Mouse (Mus musculus) R1 (cell line): ENCODE measurements around the gene Rps16.

Experiments used
- DNase-seq: peaks from one replicate; pipeline ENCODE4 v3.0.0-alpha.2; 2018; ENCODE audit warnings: low read depth, low spot score

Gene Rps16

DNA sequence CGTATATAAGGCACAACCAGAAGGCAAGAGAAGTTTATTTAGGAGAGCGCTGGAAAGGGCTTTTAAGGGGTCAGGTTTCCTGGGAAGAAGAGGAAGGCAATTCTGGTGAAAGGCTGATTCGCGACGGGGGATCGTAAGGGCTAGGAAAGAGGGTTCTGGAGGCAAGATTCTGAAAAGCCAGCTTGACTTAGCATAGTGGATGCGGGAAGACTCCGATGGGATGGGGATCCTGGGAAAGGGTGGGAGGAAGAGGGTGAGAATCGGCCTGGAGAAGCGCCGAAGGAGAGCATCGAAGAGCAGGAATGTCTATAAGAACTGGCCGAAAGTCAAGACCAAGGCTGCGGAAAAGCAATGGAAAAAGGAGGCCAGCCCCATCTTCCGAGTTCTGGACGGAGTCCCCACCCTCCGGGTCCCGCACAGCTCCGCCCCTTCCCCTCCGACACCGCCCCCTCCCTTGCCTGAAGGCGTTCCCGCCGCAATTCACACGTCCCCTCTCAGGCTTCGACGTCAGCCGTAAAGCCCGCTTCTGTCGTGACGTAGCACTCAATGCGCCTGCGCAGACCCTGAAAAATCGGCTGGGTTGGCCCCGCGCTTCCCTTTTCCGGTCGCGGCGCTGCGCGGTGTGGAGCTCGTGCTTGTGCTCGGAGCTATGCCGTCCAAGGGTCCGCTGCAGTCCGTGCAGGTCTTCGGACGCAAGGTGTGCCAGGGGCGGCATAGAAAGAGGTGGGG lies at the start of gene Rps16:
TSS of gene Rps16 (plus strand) at position 498 of the 729 bp plus-strand sequence.
- peak; percentile 97 for DNase-seq

DNA sequence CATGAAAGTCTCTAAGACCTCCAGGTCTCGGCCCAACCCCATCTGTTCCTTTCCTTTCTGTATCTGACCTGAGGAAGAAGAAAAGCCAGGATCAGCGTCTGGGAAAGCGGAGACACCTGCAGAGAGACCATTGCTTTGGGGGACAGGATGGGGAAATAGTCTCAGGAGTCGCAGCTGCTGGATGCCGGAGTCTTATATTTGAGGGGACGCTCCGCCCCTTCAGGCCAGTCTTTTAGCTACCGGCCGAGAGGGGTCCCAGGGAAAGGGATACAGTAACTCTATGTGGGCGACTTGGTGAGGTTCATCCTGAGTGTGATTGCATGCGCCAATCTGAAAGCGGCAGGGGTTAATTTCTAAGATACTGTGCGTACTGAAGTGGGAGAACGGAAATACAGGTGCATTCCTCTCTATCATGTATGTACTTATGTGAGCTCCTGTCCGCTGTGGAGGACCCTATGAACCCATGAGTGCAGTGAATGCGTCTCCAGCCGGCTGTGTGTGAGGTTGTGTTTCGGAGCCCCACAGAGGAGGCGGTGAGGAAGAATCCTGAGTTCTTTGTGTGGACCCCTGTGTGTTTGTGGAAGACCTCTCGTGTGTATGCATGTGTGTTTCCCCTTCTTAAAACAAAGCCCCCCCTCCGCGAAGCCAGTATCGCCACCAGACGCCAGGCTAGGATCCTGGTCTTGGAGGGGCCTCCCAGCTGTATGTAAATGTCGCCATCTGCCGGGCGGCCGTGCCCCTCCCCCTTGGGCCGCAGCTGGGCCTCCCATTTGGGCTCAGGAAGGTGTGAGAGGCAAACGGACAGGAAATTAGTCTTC lies 48.6 kb upstream of the Rps16 start, which contains the start of gene Dll3:
TSS of gene Dll3 (minus strand) at position 623 of the 818 bp plus-strand sequence.
- DNase-seq, result peak; percentile 68

DNA sequence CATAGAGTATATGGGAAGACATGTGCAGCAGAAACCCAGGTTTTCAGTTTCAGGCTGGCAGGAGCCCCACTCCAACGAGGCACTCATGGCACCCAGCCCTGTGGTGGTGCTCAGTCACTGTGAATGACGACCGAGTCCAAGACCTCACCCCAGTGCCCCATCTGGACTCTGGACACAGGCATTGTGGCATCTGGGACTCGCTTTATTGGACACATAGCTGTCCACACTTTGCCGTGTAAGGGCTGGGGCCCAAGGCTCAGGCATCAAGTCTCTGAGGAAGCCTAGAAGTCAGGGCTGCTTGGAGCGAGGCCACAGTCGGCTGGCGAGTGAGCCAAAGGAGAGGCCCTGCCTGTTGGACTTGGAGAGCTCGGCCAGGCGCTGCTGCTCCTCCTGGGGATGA lies 44.8 kb upstream of the Rps16 start:
- no peak for DNase-seq

DNA sequence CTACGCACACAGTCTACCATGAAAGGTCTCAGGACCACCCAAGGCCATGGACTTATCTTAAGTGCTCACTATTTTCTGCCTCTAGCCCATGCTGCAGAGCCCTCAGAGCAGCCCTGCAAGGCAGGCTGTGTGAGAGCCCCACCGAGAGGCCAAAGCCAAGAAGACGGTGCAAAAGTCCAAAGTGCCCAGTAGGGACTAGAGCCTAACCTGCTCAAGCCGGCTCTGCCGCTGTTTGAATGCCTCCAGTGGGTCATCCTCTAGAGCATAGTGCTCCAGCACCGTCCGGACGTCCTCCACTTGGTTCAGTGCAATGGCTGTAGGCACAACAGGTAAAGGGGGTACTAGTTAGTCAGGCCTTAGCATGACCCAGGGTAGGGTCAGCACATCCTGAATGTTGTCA lies 44.2 kb upstream of the Rps16 start:
- DNase-seq, result no peak

DNA sequence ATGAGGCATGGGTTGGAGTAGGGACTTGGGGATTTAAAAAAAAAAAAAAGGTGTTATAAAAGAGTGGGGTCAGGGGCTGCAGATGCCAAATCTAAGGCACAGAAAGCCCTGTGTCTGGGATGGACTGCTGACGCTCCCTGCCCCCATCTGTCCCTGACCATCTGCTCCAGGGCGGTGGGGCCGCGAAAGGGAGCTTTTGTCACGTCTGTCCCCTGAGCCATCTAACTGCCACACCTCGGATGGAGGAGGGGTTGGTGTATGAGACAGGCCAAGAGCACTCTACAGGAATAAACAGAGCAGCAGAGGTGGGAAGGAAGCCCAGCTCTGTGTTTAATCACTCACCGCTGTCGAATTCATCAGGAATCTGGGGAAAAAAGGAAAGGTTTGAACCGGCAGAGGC lies 40.7 kb upstream of the Rps16 start:
- DNase-seq, result no peak

DNA sequence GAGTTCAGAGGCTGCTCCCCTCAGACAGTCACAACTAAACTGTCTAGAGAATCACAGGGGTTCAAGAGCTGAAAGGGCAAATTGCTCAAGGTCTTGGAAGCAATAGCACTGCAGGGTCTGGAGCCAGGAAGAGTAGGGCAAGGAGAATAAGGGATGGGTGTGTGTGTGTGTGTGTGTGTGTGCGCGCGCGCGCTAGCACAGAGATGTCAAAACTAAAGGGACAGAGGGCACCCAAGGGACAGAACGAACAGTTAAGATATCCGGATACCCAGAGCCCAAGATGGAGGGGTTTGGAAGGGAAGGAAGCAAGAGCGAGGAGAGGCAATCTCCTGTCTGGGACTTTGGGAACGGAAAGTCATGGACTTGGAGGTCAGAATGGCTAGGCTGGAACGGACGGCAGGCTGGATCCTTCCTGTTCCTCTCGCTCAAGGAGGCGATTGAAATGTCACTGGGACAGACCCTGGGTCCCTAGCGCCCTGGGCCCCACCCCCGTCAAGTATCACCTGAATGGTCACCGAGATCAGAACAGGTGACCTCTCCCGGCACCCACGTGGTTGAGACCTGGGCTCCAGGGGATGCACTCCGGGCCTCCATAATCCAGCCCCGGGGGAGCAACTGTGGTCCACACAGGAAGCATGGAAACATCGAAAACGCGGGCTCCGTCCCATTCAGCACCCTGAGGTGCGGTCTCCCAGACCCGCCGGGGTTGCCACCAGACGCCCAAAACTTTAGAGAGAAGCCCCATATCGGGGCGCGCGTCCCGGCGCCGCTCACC lies 39.1 kb upstream of the Rps16 start:
- peak; percentile 60 for DNase-seq

DNA sequence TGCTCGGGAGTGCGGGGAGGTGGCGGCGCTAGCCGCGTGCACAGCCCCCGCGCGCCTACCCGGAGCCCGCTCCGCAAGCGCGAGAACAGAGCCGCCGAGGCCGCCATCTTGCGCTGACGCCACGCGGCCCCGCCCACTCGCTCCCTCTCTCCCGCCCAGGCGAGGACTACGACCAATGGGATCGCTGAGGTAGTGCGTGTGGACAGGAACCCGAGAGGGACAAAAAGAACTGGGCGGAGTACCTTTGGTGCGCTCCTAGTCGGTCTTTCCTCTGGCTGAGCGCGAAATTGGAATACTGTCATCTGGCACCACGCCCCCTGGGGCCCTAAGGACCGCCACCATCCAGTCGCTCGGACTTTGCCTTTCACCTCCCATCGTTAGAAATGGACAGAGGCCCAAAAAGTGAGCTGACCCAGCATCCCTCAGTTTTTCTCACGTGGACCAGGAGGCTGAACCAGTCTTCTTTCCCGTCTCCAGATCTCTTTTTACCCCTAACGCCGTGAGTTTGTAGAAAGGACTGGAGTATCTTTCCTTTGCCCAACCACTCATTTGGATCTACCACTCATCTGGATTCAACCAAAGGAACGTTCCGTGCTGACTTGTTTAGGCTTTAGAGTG lies 38.4 kb upstream of the Rps16 start, which contains the start of gene Timm50:
TSS of gene Timm50 (minus strand) at position 147 of the 618 bp plus-strand sequence.
- peak; percentile 98 for DNase-seq

DNA sequence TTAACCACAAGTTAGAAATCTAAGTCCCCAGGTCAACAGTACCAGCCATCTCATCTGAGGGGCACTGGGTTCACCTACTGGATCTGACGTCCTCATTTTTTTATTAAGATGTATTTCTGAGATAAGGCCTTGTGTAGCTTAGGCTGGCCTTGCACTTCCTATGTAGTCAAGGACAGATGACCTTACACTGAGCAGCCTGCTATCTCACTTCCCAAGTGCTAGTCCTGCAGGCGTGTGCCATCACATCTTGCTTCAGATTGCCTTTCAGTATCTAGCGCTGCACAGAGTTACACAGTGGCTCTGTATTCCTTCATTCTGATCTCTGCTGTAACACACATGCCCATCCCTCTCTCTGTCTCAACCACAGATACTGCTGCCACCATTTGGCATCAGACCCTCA lies 32.4 kb upstream of the Rps16 start:
- no peak for DNase-seq

DNA sequence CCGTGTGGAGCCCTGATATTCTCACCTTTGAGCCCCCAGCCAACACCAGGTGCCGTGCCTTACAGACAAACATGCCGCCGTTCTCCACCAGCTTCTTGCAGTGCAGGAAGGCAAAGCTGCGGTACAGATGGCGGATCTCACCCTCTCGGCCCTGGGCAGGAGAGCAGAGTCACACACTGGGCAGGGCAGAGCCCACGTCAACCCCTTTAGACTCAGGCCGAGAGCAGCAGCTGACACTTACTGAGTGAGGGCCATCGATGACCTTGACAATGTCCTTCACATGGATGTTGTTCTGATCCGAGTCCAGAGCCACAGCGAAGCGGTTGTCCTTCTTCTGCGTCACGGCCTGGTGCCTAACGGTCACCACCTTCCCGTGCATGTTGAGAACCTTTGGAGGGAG lies 31.7 kb upstream of the Rps16 start:
- DNase-seq, result no peak

DNA sequence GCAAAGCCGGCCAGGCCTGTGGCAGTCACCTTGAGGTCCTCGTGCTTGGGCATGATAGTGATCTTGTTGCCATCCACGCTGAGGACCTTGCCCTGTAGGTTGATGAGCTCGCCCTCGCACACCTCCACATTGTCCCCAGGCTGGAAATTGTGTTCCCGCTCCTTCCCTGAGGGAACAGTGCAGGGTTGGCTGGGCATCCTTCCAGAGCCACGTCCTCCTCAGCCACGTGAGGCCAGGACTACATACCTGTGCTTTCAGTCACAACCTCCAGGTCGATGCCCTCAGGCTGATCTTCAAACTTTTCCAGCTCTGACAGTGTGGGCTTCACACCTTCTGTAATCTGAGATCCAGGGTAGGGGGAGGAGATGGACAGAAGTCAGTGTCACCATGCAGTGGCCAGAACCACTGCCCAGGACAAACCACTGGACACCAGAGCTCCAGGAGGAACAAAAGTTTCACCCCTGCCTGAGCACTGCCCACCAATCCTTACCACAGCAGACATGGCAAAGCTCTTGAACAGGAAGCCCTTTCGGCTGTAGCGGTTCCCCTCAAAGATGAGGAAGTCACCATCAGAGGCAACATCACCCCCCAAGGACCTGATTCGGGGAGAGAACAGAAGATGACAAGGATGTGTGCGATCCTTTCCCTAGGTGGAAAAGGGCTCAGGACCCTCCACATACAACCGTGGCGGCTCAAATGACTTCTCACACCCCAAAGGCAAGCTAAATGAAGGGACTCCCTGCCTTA lies 28.3 kb upstream of the Rps16 start:
- no peak for DNase-seq

DNA sequence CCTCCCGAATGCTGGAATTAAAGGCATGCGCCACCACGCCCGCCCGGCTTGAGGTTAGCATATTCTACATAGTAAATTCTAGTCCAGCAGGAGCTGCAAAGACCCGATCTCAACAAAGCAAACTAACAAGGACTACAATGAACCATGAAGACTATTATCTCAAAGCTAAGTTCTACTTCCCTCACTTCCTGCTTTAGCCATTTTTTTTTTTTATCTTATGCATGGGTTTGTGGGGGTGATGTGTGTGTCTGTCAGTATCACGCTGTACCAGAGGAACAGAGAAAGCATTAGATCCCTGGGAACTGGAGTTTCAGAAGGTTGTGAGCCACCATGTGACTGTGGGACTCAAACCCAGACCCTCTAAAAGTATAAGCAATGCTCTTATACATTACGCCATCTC lies 25.2 kb upstream of the Rps16 start:
- DNase-seq, result peak; percentile 40

DNA sequence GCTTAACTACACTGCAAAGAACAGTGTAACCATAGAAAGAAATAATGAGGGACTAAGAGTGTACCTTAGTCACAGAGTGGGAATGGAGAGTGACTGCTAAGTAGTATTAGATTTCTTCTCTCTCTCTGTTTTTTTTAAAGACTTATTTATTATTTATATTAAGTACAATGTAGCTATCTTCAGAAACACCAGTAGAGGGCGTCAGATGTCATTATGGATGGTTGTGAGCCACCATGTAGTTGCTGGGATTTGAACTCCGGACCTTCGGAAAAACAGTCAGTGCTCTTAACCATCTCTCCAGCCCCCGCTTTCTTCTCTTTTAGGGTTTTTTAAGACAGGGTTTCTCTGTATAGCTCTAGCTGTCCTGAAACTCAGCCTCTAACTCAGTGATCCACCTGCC lies 24.0 kb upstream of the Rps16 start:
- DNase-seq, result no peak

DNA sequence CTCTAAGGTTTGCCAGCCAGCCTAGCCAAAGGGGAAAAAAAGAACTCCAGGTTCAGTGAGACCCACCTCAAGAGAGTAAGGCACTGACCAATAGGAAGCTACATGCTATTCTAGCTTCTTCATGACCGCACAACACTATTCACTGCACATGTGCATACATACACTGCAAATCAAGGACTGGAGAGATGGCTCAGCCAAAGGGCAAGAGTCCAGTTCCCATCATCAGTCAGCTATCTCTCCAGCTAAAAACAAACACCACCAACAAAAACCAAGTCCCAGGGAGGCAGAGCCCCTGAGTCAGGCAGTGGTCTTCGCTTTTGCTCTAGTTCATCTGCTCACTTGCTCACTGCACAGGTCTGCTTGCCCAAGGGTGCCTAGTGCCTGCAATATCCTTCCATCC lies 22.2 kb upstream of the Rps16 start:
- DNase-seq, result no peak

DNA sequence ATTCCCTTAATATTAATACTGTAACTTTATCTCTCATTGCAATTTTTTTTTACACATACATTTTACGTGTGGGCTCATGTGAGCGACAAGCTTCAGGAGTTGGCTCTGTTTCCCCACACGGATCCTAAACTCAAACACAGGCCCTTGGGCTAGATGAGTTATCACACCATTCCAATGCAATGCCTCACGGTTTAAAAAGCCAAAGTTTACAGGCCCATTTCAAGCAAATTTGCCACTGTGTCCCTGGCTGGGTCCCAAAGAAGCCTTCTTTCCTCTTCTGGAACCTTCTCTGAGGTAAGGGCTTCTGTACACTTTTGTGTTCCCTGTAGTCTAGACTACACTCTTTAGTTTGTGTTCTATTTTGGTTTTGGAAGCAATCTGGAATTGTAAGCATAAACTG lies 15.9 kb upstream of the Rps16 start:
- DNase-seq, result no peak

DNA sequence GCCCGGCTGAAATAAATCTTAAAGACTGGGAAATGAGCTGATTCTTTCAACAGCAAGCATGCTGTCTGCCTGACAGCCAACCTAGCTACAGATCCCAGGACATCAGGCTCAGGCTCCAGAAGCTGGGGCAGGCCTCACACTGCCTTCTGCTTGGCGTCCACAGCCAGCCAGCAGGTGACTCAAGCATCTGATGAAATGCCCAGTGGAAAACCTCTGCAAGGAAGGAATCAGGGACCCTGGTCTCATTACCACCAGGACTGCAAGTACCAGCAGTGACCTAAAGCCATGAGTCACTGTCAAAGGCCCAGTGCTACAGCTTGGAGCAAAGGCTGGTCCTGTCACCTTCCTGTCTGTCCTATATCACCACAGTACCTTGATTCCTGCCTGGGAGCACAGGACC lies 15.0 kb upstream of the Rps16 start:
- DNase-seq, result no peak

DNA sequence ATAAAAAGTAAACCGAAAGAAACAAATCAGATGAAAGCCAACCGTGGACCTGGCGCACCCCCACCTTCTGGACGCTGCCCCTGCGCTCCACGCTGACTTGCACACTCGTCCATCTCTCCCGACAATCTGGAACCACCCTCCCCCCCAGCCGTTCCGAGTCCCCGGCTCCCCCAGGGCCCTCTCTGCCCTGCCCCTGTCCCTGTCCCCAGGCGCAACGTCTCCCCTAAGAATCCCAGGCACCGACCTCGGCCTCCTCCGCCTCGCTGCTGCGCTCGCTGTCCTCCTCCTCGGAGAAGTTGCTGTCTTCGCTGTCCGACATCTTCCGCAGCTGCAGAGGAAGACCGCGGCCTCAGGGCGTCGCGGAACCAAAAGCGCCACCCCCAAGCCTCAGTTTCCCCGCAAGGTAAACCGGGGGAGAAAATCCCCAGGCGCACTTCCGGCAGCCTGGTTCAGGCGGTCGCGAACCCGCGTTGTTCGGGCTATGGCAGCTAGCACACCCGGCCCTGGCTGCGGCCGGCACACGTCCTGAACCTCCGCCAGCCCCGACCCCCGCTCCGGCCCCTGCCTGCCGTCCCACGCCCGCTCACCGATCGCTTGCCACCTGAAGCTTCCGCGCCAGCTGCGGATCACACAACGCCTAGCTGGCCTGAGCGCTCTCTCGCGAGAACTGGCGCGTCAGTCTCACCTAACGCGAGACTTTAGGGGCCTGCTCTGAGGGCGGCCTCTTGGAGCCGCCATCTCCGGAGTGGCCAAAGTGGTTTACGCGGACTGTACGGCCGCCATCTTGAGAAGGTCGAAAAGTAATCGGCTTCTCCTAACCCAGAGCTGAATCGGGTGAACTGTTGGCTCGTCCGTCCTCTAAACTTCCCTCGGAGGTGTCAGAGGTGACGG lies 12.1 kb upstream of the Rps16 start, which contains the start of gene Supt5:
TSS of gene Supt5 (minus strand) at position 639 of the 891 bp plus-strand sequence.
- DNase-seq, result peak; percentile 99

DNA sequence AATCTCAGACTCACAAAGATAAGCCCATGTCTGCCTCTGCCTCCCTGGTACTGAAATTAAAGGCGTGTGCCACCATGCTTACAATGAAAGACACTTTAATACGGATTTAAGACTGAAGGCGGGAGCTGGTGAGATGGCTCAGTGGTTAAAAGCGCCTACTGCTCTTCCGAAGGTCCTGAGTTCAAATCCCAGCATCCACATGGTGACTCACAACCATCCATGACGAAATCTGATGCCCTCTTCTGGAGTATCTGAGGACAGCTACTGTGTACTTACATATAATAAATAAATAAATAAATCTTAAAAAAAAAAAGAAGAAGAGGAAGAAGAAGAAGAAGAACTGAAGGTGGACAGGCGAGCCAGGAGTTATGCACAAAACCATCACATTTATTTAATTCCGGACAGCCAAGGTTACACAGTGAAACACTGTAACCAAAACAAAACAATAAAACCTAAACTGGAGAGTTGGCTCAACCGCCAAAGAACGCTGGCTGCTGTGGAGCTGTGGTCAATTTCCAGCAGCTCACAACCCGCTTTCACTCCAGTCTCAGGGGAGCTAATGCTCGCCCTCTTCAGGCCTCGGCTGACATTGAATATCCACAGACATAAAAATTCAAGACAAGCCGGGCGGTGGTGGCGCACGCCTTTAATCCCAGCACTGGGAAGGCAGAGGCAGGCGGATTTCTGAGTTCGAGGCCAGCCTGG lies 11.1 kb upstream of the Rps16 start:
- peak; percentile 92 for DNase-seq

DNA sequence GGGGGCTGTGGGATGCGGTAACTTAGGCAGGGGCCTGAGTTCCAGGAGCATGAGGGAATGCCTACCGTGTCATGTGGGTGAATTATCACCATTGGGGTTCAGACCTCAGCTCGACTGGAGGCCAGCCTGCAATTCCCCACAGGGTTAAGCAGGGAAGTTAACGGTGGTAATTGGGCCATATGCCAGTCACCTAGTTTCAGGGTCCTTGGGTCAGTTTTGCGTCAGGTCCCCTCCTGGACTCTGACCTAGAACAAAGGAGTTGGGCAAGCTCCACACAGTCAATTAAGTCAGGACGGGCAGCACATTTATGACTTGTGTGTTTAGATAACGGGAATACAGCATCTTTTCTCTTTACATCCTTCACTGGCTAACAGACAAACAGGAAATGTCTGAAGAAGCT lies 9.1 kb upstream of the Rps16 start:
- no peak for DNase-seq

DNA sequence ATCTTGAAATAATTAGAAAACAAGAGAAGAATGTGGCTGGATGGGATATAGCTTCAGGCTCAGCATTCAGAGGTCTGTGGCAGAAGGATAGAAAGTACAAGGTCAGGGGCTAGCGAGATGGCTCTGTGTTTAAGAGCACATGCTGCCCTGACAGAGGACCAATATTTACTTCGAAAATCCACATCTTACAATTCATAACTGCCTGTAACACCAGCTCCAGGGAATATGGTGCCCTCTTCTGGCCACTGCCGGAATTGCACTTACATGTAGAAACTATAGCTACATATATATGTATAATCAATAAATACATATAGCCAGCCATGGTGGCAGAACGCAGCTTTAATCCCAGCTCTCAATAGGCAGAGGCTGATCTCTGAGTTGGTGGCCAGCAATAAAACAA lies 5.8 kb upstream of the Rps16 start:
- DNase-seq, result peak; percentile 66
